Mouse (Mus musculus) midbrain, embryonic 13.5 days (tissue): ENCODE measurements at regions not wholly inside any gene's neighbourhood (a gene's known extent, or its start where the extent isn't known, plus 50 kb on each side); places are given as distances from the start of the nearest gene placed in this dataset.

Experiments
- ATAC-seq: fragments of 200-750 bp; cut with Nextera tagmentation; 2 replicates; pipeline ENCODE4 v1.8.0; 2017; ENCODE audit warnings: mild to moderate bottlenecking, moderate TSS enrichment, moderate library complexity
- H3K27ac ChIP-seq: fragments of 300-500 bp; sonication (generic); 2 replicates; pipeline ENCODE4 v1.5.1; 2015; ENCODE audit warnings: inconsistent platforms, mild to moderate bottlenecking, moderate library complexity
- H3K27me3 ChIP-seq: fragments of 300-500 bp; sonication (generic); 2 replicates; pipeline ENCODE4 v1.6.1; 2015; ENCODE audit warnings: mild to moderate bottlenecking, inconsistent platforms
- H3K36me3 ChIP-seq: fragments of 300-500 bp; sonication (generic); 2 replicates; pipeline ENCODE4 v1.6.1; 2015; ENCODE audit warnings: mild to moderate bottlenecking, inconsistent platforms
- H3K4me1 ChIP-seq: fragments of 300-500 bp; sonication (generic); replicated peaks from 2 replicates; pipeline ENCODE4 v1.6.1; 2015; ENCODE audit warnings: inconsistent platforms
- H3K4me2 ChIP-seq: fragments of 300-500 bp; sonication (generic); replicated peaks from 2 replicates; pipeline ENCODE4 v1.6.1; 2015; ENCODE audit warnings: moderate library complexity, mild to moderate bottlenecking, inconsistent platforms
- H3K4me3 ChIP-seq: fragments of 300-500 bp; sonication (generic); replicated peaks from 2 replicates; pipeline ENCODE4 v1.5.1; 2015; ENCODE audit warnings: mild to moderate bottlenecking, inconsistent platforms
- H3K9ac ChIP-seq: fragments of 300-500 bp; sonication (generic); replicated peaks from 2 replicates; pipeline ENCODE4 v1.6.1; 2015; ENCODE audit warnings: mild to moderate bottlenecking, inconsistent platforms
- H3K9me3 ChIP-seq: fragments of 300-500 bp; sonication (generic); 2 replicates; pipeline ENCODE4 v1.6.1; 2016; ENCODE audit warnings: mild to moderate bottlenecking, inconsistent platforms
- WGBS: fragments of 180-500 bp; shearing (Covaris S2); methylation state at CpG from one replicate; pipeline ENCODE4 v1.1.7; 2015; 5-methylcytosine and 5-hydroxymethylcytosine counted together

GRCm38 (mm10) chr13:72755036-72755435, 126.4 kb downstream of the Irx2 start:
- no peak overlapping the region for H3K4me2 ChIP-seq
- 92% methylated on average over 4 of the region's 4 CpGs for WGBS
- no peak overlapping the region for H3K9ac ChIP-seq
- no peaks in the 10 kb centered on the region for H3K36me3 ChIP-seq
- no peaks in the 10 kb centered on the region for H3K9me3 ChIP-seq
- no peaks in the 10 kb centered on the region for H3K27me3 ChIP-seq
- H3K4me3 ChIP-seq = no peak overlapping the region
- no peaks in the 10 kb centered on the region for H3K4me1 ChIP-seq
- no peak for ATAC-seq
- H3K27ac ChIP-seq = no peak overlapping the region

GRCm38 (mm10) chr13:72762481-72762880, 133.9 kb downstream of the Irx2 start:
- Histone ChIP-seq H3K4me1 (no peaks in the 10 kb centered on the region), H3K4me3 (no peak overlapping the region), H3K36me3 (no peaks in the 10 kb centered on the region), H3K27me3 (no peaks in the 10 kb centered on the region), H3K9me3 (no peaks in the 10 kb centered on the region), H3K4me2 (no peak overlapping the region), H3K27ac (no peak overlapping the region), H3K9ac (no peak overlapping the region)
- 91% methylated on average over 5 of the region's 5 CpGs for WGBS
- ATAC-seq = no peak

- no peaks in the 10 kb centered on the region for H3K9me3 ChIP-seq
- no peaks in the 10 kb centered on the region for H3K36me3 ChIP-seq
- WGBS = 69% methylated on average over 4 of the region's 4 CpGs
- H3K4me1 ChIP-seq = no peaks in the 10 kb centered on the region
- no peak overlapping the region for H3K9ac ChIP-seq
- H3K4me2 ChIP-seq = no peak overlapping the region
- H3K4me3 ChIP-seq = no peak overlapping the region
- no peak for ATAC-seq
- H3K27ac ChIP-seq = no peak overlapping the region
- H3K27me3 ChIP-seq = no peaks in the 10 kb centered on the region
Observed at GRCm38 (mm10) chr13:72763337-72763736, 134.7 kb downstream of the Irx2 start.

- Histone ChIP-seq H3K9me3 (no peaks in the 10 kb centered on the region), H3K27me3 (0 out of 2 replicates have a peak, but pooled peaks cover 2% of the 10 kb centered on the region), H3K36me3 (no peaks in the 10 kb centered on the region), H3K4me1 (no peaks in the 10 kb centered on the region), H3K9ac (no peak overlapping the region), H3K4me2 (no peak overlapping the region), H3K4me3 (no peak overlapping the region), H3K27ac (no peak overlapping the region)
- WGBS = 84% methylated on average over 5 of the region's 5 CpGs
- ATAC-seq = no peak
Observed at GRCm38 (mm10) chr13:72767306-72767705, 138.7 kb downstream of the Irx2 start.

- ATAC-seq = 0 out of 2 replicates have a peak, but pooled peaks have one; percentile 45
- H3K4me1 ChIP-seq = no peaks in the 10 kb centered on the region
- 72% methylated on average over 12 of the region's 12 CpGs for WGBS
- H3K27ac ChIP-seq = no peak overlapping the region
- no peak overlapping the region for H3K4me2 ChIP-seq
- 0 out of 2 replicates have a peak, but pooled peaks cover 4% of the 10 kb centered on the region for H3K9me3 ChIP-seq
- H3K36me3 ChIP-seq = no peaks in the 10 kb centered on the region
- H3K4me3 ChIP-seq = no peak overlapping the region
- H3K27me3 ChIP-seq = 0 out of 2 replicates have a peak, but pooled peaks cover 2% of the 10 kb centered on the region
- no peak overlapping the region for H3K9ac ChIP-seq
Observed at GRCm38 (mm10) chr13:72769007-72769595, 140.5 kb downstream of the Irx2 start.

GRCm38 (mm10) chr13:72783026-72783726, 154.6 kb downstream of the Irx2 start:
- no peak overlapping the region for H3K27ac ChIP-seq
- no peak overlapping the region for H3K4me2 ChIP-seq
- no peaks in the 10 kb centered on the region for H3K27me3 ChIP-seq
- H3K36me3 ChIP-seq = no peaks in the 10 kb centered on the region
- H3K4me1 ChIP-seq = 0 out of 2 replicates have a peak, but pooled peaks cover 9% of the 10 kb centered on the region
- H3K4me3 ChIP-seq = no peak overlapping the region
- no peaks in the 10 kb centered on the region for H3K9me3 ChIP-seq
- 64% methylated on average over 7 of the region's 7 CpGs for WGBS
- ATAC-seq = peak; percentile 60
- H3K9ac ChIP-seq = no peak overlapping the region

- Histone ChIP-seq H3K36me3 (no peaks in the 10 kb centered on the region), H3K27ac (no peak overlapping the region), H3K27me3 (no peaks in the 10 kb centered on the region), H3K9me3 (no peaks in the 10 kb centered on the region), H3K4me3 (no peak overlapping the region), H3K4me1 (0 out of 2 replicates have a peak, but pooled peaks cover 9% of the 10 kb centered on the region), H3K4me2 (no peak overlapping the region), H3K9ac (no peak overlapping the region)
- 52% methylated on average over 6 of the region's 6 CpGs for WGBS
- ATAC-seq = peak; percentile 20; the same call in 1 of the 2 replicates
Observed at GRCm38 (mm10) chr13:72783727-72784070, 155.1 kb downstream of the Irx2 start.

GRCm38 (mm10) chr13:72792695-72793094, 164.1 kb downstream of the Irx2 start:
- Histone ChIP-seq H3K9me3 (no peaks in the 10 kb centered on the region), H3K36me3 (no peaks in the 10 kb centered on the region), H3K27me3 (no peaks in the 10 kb centered on the region), H3K4me1 (no peaks in the 10 kb centered on the region), H3K9ac (no peak overlapping the region), H3K27ac (no peak overlapping the region), H3K4me3 (no peak overlapping the region), H3K4me2 (no peak overlapping the region)
- 79% methylated on average over 3 of the region's 3 CpGs for WGBS
- ATAC-seq = no peak

- ATAC-seq = peak; percentile 73
- Histone ChIP-seq H3K9me3 (no peaks in the 10 kb centered on the region), H3K4me3 (no peak overlapping the region), H3K36me3 (no peaks in the 10 kb centered on the region), H3K4me1 (peaks cover 15% of the 10 kb centered on the region), H3K9ac (no peak overlapping the region), H3K27me3 (peaks cover 12% of the 10 kb centered on the region), H3K27ac (no peak overlapping the region), H3K4me2 (no peak overlapping the region)
- WGBS = 6% methylated on average over 8 of the region's 8 CpGs
Observed at GRCm38 (mm10) chr13:72800021-72800420, 171.4 kb downstream of the Irx2 start.

- WGBS = 44% methylated on average over 3 of the region's 3 CpGs
Observed at GRCm38 (mm10) chr13:72800546-72800945, 171.9 kb downstream of the Irx2 start.

GRCm38 (mm10) chr13:72803374-72803773, 174.8 kb downstream of the Irx2 start:
- 0 out of 2 replicates have a peak, but pooled peaks cover 3% of the 10 kb centered on the region for H3K9me3 ChIP-seq
- ATAC-seq = no peak
- no peak overlapping the region for H3K9ac ChIP-seq
- H3K36me3 ChIP-seq = no peaks in the 10 kb centered on the region
- H3K4me1 ChIP-seq = peaks cover 15% of the 10 kb centered on the region
- no peak overlapping the region for H3K27ac ChIP-seq
- peaks cover 12% of the 10 kb centered on the region for H3K27me3 ChIP-seq
- no peak overlapping the region for H3K4me3 ChIP-seq
- 53% methylated on average over 11 of the region's 11 CpGs for WGBS
- no peak overlapping the region for H3K4me2 ChIP-seq

More at GRCm38 (mm10) chr13:72800546-72800945, 171.9 kb downstream of the Irx2 start:
- Histone ChIP-seq H3K4me1 (peaks cover 15% of the 10 kb centered on the region), H3K27ac (no peak overlapping the region), H3K4me2 (no peak overlapping the region), H3K36me3 (no peaks in the 10 kb centered on the region), H3K9me3 (no peaks in the 10 kb centered on the region), H3K9ac (no peak overlapping the region), H3K27me3 (peaks cover 12% of the 10 kb centered on the region), H3K4me3 (no peak overlapping the region)
- no peak for ATAC-seq

GRCm38 (mm10) chr13:72809226-72809625, 180.6 kb downstream of the Irx2 start:
- Histone ChIP-seq H3K27me3 (peaks cover 12% of the 10 kb centered on the region; the same call in 1 of the 2 replicates), H3K4me3 (no peak overlapping the region), H3K4me2 (no peak overlapping the region), H3K4me1 (no peaks in the 10 kb centered on the region; the same call in 1 of the 2 replicates), H3K27ac (no peak overlapping the region), H3K36me3 (no peaks in the 10 kb centered on the region), H3K9ac (no peak overlapping the region), H3K9me3 (0 out of 2 replicates have a peak, but pooled peaks cover 3% of the 10 kb centered on the region)
- no peak for ATAC-seq
- 84% methylated on average over 3 of the region's 3 CpGs for WGBS
